Mouse (Mus musculus) limb, embryonic 14.5 days (tissue): ENCODE measurements around the gene Tbc1d17. TPM values are rescaled to one million over a fixed set of nuclear protein-coding genes. Genes with fewer than 3 reads are reported as not detected.

Experiments
- ATAC-seq: fragments of 200-750 bp; cut with Nextera tagmentation; 2 replicates; pipeline ENCODE4 v1.8.0; 2017; ENCODE audit warnings: low read depth, moderate number of reproducible peaks, moderate TSS enrichment; ENCODE audit not compliant: low FRiP score
- DNase-seq: peaks from one replicate; pipeline ENCODE4 v3.0.0-alpha.2; 2015; ENCODE audit warnings: low spot score
- H3K27ac ChIP-seq: fragments of 300-500 bp; sonication (generic); replicated peaks from 2 replicates; pipeline ENCODE4 v1.5.1; 2014; ENCODE audit warnings: low read depth, mild to moderate bottlenecking, low read length, moderate library complexity, mixed read lengths
- H3K27me3 ChIP-seq: fragments of 300-500 bp; sonication (generic); 2 replicates; pipeline ENCODE4 v1.6.1; 2014; ENCODE audit warnings: low read length, mixed read lengths; ENCODE audit not compliant: control insufficient read depth, insufficient read depth
- H3K36me3 ChIP-seq: fragments of 300-500 bp; sonication (generic); 2 replicates; pipeline ENCODE4 v1.6.1; 2014; ENCODE audit warnings: mild to moderate bottlenecking, low read length, moderate library complexity, mixed read lengths; ENCODE audit not compliant: control insufficient read depth, insufficient read depth
- H3K4me1 ChIP-seq: fragments of 300-500 bp; sonication (generic); 2 replicates; pipeline ENCODE4 v1.6.1; 2014; ENCODE audit warnings: antibody characterized with exemption, low read length, mixed read lengths; ENCODE audit not compliant: control insufficient read depth, insufficient read depth
- H3K4me2 ChIP-seq: fragments of 300-500 bp; sonication (generic); replicated peaks from 2 replicates; pipeline ENCODE4 v1.6.1; 2014; ENCODE audit warnings: low read depth, mild to moderate bottlenecking, low read length, moderate library complexity; ENCODE audit not compliant: severe bottlenecking
- H3K4me3 ChIP-seq: fragments of 300-500 bp; sonication (generic); replicated peaks from 2 replicates; pipeline ENCODE4 v1.5.1; 2014; ENCODE audit warnings: low read length
- H3K9ac ChIP-seq: fragments of 300-500 bp; sonication (generic); 2 replicates; pipeline ENCODE4 v1.6.1; 2014; ENCODE audit warnings: mild to moderate bottlenecking, low read depth, low read length, moderate library complexity; ENCODE audit not compliant: severe bottlenecking
- H3K9me3 ChIP-seq: fragments of 300-500 bp; sonication (generic); 2 replicates; pipeline ENCODE4 v1.6.1; 2016; ENCODE audit warnings: low read length; ENCODE audit not compliant: control insufficient read depth
- POLR2A ChIP-seq: fragments of 200-500 bp; IDR thresholded peaks from 2 replicates; pipeline ENCODE4 v1.8.0; 2012; ENCODE audit warnings: inconsistent platforms, mild to moderate bottlenecking, moderate library complexity, borderline replicate concordance; ENCODE audit not compliant: insufficient read depth, insufficient read length; ENCODE audit errors: extremely low read depth
- WGBS: fragments of 180-500 bp; shearing (Covaris S2); extraction: QIAGEN DNeasy Blood & Tissue Kit; methylation state at CpG from one replicate; pipeline ENCODE4 v1.1.7; 2014; 5-methylcytosine and 5-hydroxymethylcytosine counted together
- polyA plus RNA-seq, 2 experiments: library from polyadenylated mRNA; depleted of rRNA in 1 of 2; stranded (reverse) in 1 of 2; unstranded in 1 of 2; fragments of >200 nt; fragmentation: Nextera tagmentation in 1 of 2; extraction: Ambion mirVana in 1 of 2; gene quantifications; 2 replicates each; pipeline versions ENCODE4 v1.2.1 to v1.2.3; 2012 to 2014

Tbc1d17 gene
- polyA plus RNA-seq, 2 experiments, result 76.0 to 86.0 TPM

DNA sequence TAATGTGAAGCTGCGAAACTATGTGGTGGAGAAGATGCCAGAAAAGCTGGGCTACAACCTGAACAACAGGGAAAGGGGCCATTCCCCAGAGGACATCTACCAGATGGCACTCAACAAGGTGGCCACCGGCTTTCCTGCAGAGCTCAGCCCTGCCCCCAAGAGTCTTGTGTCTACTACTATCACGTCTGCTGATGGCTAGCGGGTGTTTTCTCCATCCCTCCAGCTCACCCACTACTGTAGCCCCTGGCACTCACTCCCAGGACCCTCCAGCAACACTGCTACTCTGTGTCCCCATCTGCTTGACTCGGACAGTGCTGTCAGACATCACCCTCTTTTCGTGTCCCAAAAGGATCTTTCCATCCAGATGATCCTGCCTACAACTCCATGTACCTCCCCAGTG, 10.8 kb downstream of the Tbc1d17 start:
- Histone ChIP-seq H3K27me3 (peaks cover 27% of the 10 kb centered on the region; the same call in 1 of the 2 replicates), H3K27ac (no peak overlapping the region), H3K9ac (no peak overlapping the region), H3K4me3 (no peak overlapping the region), H3K9me3 (no peaks in the 10 kb centered on the region), H3K4me2 (no peak overlapping the region), H3K4me1 (peaks cover 7% of the 10 kb centered on the region; the same call in 1 of the 2 replicates), H3K36me3 (peaks cover 33% of the 10 kb centered on the region)
- ATAC-seq (no peak), DNase-seq (no peak)
- WGBS, result 87% methylated on average over 6 of the region's 6 CpGs
- no peak for TF ChIP-seq POLR2A

DNA sequence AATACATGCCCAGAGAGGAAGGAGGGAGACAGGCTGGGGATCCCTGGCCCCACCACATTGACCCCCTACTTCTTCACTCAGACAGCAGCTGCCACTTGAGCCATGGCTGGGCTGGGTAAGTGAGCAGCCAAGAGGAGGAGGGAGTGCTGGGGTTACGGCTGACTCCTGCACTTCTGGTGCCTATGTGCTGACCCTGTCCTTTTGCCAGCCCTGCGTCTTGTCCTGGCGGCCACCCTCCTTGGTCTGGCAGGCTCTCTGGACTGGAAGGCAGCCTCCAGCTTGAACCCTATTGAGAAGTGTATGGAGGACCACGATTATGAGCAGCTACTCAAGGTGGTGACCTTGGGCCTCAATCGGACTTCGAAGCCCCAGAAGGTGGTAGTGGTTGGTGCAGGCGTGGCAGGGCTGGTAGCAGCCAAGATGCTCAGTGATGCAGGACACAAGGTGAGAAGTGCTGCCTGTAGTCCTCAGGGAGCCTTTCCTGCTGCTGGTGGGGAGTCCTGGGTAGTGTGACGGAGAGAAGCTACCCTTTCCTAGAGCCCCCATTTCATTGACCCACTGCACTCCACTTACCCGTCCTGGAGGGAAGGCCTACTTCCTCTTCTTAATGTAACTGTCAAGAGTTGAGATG, 12.3 kb downstream of the Tbc1d17 start:
- DNase-seq (no peak), ATAC-seq (no peak)
- Histone ChIP-seq H3K9ac (no peak overlapping the region), H3K9me3 (no peaks in the 10 kb centered on the region), H3K27me3 (peaks cover 26% of the 10 kb centered on the region; the same call in 1 of the 2 replicates), H3K27ac (no peak overlapping the region), H3K36me3 (peaks cover 24% of the 10 kb centered on the region), H3K4me2 (no peak overlapping the region), H3K4me3 (no peak overlapping the region), H3K4me1 (peaks cover 7% of the 10 kb centered on the region; the same call in 1 of the 2 replicates)
- TF ChIP-seq POLR2A, result no peak
- 89% methylated on average over 8 of the region's 9 CpGs for WGBS

DNA sequence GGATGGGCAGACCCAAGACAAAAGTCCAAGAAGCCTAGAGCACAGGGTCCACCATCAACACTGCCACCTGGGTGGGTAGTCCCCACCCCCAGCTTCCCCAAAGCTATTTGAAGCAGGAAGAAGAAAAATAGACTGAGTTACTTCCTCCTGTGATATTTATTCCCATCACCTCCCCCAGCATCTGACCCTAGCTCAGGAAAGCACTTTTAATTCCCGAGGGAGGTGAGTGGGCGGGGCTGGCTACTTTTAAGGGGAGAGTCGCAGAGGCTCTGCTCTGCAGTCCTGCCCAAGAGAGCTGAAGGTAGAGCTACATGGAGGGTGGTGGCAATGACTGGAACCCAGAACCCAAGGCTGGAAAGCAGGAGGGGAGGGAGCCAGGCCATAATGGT, 12.9 kb downstream of the Tbc1d17 start:
- no peak overlapping the region for H3K4me3 ChIP-seq
- H3K27ac ChIP-seq, result no peak overlapping the region
- DNase-seq (no peak), ATAC-seq (no peak)
- TF ChIP-seq POLR2A, result no peak
- H3K9ac ChIP-seq, result no peak overlapping the region
- peaks cover 25% of the 10 kb centered on the region for H3K36me3 ChIP-seq
- WGBS, result 41% methylated on average over 3 of the region's 3 CpGs
- no peaks in the 10 kb centered on the region for H3K9me3 ChIP-seq
- peaks cover 23% of the 10 kb centered on the region; the same call in 1 of the 2 replicates for H3K27me3 ChIP-seq
- no peak overlapping the region for H3K4me2 ChIP-seq
- peaks cover 7% of the 10 kb centered on the region; the same call in 1 of the 2 replicates for H3K4me1 ChIP-seq

DNA sequence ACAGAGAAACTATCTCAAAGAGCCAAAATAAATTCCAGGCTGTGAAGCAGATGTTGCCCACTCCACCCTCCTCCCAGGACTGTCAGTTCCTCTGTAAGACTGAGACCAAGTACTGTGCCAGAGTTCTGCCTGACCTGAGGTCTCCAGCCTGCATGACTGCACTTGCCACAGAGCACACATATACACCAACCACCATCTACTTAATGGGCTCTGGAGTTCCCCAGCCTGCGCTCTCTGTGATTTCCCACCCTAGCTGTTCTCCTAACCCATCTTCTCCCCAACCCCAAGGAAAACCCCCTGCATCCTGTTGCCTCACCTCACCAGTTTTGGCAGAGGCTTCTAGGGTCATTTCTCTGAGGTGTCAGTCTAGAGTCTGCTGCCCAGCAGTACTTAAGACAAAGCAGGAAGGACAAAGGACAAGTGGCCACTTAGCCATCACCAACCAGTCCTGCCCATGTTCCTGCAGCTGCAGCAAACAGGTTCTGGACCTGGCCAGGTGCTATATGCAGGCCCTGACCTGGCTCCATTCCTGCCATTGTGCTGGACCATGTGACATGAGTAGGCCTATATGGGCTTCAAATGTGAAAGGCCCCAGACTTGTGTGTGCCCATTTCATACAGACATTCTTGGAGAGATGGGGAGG, 13.4 kb downstream of the Tbc1d17 start:
- no peak for TF ChIP-seq POLR2A
- no peak overlapping the region for H3K4me3 ChIP-seq
- no peak overlapping the region for H3K9ac ChIP-seq
- WGBS, result 92% methylated on average over 1 of the region's 1 CpGs
- H3K4me1 ChIP-seq, result peaks cover 7% of the 10 kb centered on the region; the same call in 1 of the 2 replicates
- peaks cover 19% of the 10 kb centered on the region; the same call in 1 of the 2 replicates for H3K27me3 ChIP-seq
- ATAC-seq, result no peak
- no peak overlapping the region for H3K4me2 ChIP-seq
- no peaks in the 10 kb centered on the region for H3K9me3 ChIP-seq
- H3K36me3 ChIP-seq, result peaks cover 25% of the 10 kb centered on the region
- no peak for DNase-seq
- no peak overlapping the region for H3K27ac ChIP-seq

DNA sequence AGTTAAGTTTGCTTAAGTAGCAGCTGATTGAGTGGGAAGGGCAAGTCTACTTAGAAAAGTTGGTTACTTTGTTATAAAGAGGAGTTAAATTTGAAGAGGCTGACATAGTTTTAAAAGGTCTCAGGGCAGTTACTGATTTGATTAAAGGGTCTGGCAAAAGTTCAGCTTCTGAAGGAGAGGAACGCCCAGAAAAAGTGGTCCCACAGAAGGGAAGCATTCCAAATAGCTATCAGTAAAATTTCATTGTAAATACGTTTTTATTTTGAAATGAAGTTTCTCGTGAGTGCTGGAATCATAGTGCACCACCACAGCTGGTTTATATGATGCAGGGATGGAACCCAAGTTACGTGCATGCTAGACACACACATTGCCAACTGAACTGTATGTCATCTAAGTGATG, 16.1 kb downstream of the Tbc1d17 start:
- ATAC-seq, result no peak
- H3K4me3 ChIP-seq, result no peak overlapping the region
- no peaks in the 10 kb centered on the region for H3K4me1 ChIP-seq
- H3K36me3 ChIP-seq, result peaks cover 48% of the 10 kb centered on the region
- WGBS, result 43% methylated on average over 4 of the region's 4 CpGs
- no peak overlapping the region for H3K27ac ChIP-seq
- no peaks in the 10 kb centered on the region for H3K27me3 ChIP-seq
- DNase-seq, result peak; percentile 50
- TF ChIP-seq POLR2A, result no peak
- no peak overlapping the region for H3K4me2 ChIP-seq
- H3K9me3 ChIP-seq, result no peaks in the 10 kb centered on the region
- H3K9ac ChIP-seq, result no peak overlapping the region
